Mouse (Mus musculus) limb, embryonic 11.5 days (tissue): ENCODE results near the gene Eaf2. TPM values are rescaled to one million over a fixed set of nuclear protein-coding genes. Genes with fewer than 3 reads are reported as not detected.

Source experiments
- ATAC-seq: fragments of 200-750 bp; cut with Nextera tagmentation; 2 replicates; pipeline ENCODE4 v1.8.0; 2017; ENCODE audit warnings: low read depth; ENCODE audit not compliant: insufficient number of reproducible peaks, low FRiP score, low TSS enrichment
- DNase-seq: peaks from one replicate; pipeline ENCODE4 v3.0.0-alpha.2; 2015; ENCODE audit warnings: low spot score
- H3K27ac ChIP-seq: fragments of 300-500 bp; sonication (generic); replicated peaks from 2 replicates; pipeline ENCODE4 v1.5.1; 2014; ENCODE audit warnings: low read depth, mild to moderate bottlenecking, low read length
- H3K27me3 ChIP-seq: fragments of 300-500 bp; sonication (generic); 2 replicates; pipeline ENCODE4 v1.6.1; 2014; ENCODE audit warnings: mild to moderate bottlenecking, low read length, mixed read lengths; ENCODE audit not compliant: control insufficient read depth, insufficient read depth
- H3K36me3 ChIP-seq: fragments of 300-500 bp; sonication (generic); 2 replicates; pipeline ENCODE4 v1.6.1; 2014; ENCODE audit warnings: mild to moderate bottlenecking, low read length, moderate library complexity, mixed read lengths; ENCODE audit not compliant: control insufficient read depth, insufficient read depth
- H3K4me1 ChIP-seq: fragments of 300-500 bp; sonication (generic); 2 replicates; pipeline ENCODE4 v1.6.1; 2014; ENCODE audit warnings: low read length, mixed read lengths; ENCODE audit not compliant: control insufficient read depth, insufficient read depth
- H3K4me2 ChIP-seq: fragments of 300-500 bp; sonication (generic); 2 replicates; pipeline ENCODE4 v1.6.1; 2014; ENCODE audit warnings: low read depth, mild to moderate bottlenecking, moderate library complexity; ENCODE audit not compliant: severe bottlenecking
- H3K4me3 ChIP-seq: fragments of 300-500 bp; sonication (generic); 2 replicates; pipeline ENCODE4 v1.5.1; 2014; ENCODE audit warnings: low read depth, low read length
- H3K9ac ChIP-seq: fragments of 300-500 bp; sonication (generic); 2 replicates; pipeline ENCODE4 v1.6.1; 2014; ENCODE audit warnings: mild to moderate bottlenecking, low read length
- H3K9me3 ChIP-seq: fragments of 300-500 bp; sonication (generic); 2 replicates; pipeline ENCODE4 v1.6.1; 2016; ENCODE audit warnings: low read length; ENCODE audit not compliant: control insufficient read depth
- WGBS: fragments of 180-500 bp; shearing (Covaris S2); extraction: QIAGEN DNeasy Blood & Tissue Kit; methylation state at CpG from one replicate; pipeline ENCODE4 v1.1.7; 2014; 5-methylcytosine and 5-hydroxymethylcytosine counted together
- polyA plus RNA-seq: library from polyadenylated mRNA; unstranded; fragments of >200 nt; fragmentation: Nextera tagmentation; extraction: Ambion mirVana; gene quantifications from 2 replicates; pipeline ENCODE4 v1.2.1, GENCODE M21; 2014

The Eaf2 gene
- polyA plus RNA-seq, 1 experiment from 2014 or later, result 2.4 TPM

GRCm38 (mm10) chr16:36828054-36828786, 46.6 kb downstream of the Eaf2 start, which contains the start of gene Iqcb1:
Iqcb1 (plus strand) TSS chr16:36828385.
- H3K9ac ChIP-seq, result peak within 1 kb of the TSS; percentile 88
- no peaks in the 10 kb centered on the region for H3K36me3 ChIP-seq
- H3K27me3 ChIP-seq, result no peaks in the 10 kb centered on the region
- peak within 1 kb of the TSS; percentile 89 for H3K4me3 ChIP-seq
- peak within 1 kb of the TSS; percentile 47 for H3K4me2 ChIP-seq
- H3K27ac ChIP-seq, result peak within 1 kb of the TSS; percentile 76; the same call in 1 of the 2 replicates
- H3K4me1 ChIP-seq, result no peaks in the 10 kb centered on the region
- H3K9me3 ChIP-seq, result no peaks in the 10 kb centered on the region
- ATAC-seq (peak; percentile 98), DNase-seq (peak; percentile 91)
- under 1% methylated on average over 61 of the region's 64 CpGs for WGBS

- ATAC-seq (peak; percentile 22; the same call in 1 of the 2 replicates), DNase-seq (no peak)
- no peak overlapping the region for H3K27ac ChIP-seq
- H3K4me2 ChIP-seq, result peak overlapping the region; percentile 47
- peak overlapping the region; percentile 89 for H3K4me3 ChIP-seq
- no peaks in the 10 kb centered on the region for H3K9me3 ChIP-seq
- H3K9ac ChIP-seq, result peak overlapping the region; percentile 5; the same call in 1 of the 2 replicates
- H3K4me1 ChIP-seq, result no peaks in the 10 kb centered on the region
- no peaks in the 10 kb centered on the region for H3K27me3 ChIP-seq
- 5% methylated on average over 11 of the region's 11 CpGs for WGBS
- no peaks in the 10 kb centered on the region for H3K36me3 ChIP-seq
Observed at GRCm38 (mm10) chr16:36827611-36828053, 47.2 kb downstream of the Eaf2 start.

GRCm38 (mm10) chr16:36821474-36821873, 53.3 kb downstream of the Eaf2 start:
- WGBS, result 3% methylated on average over 3 of the region's 3 CpGs
- no peaks in the 10 kb centered on the region for H3K4me1 ChIP-seq
- H3K27me3 ChIP-seq, result no peaks in the 10 kb centered on the region
- no peak overlapping the region for H3K9ac ChIP-seq
- no peak overlapping the region for H3K4me3 ChIP-seq
- H3K36me3 ChIP-seq, result no peaks in the 10 kb centered on the region
- no peaks in the 10 kb centered on the region for H3K9me3 ChIP-seq
- H3K27ac ChIP-seq, result no peak overlapping the region
- ATAC-seq, result 0 out of 2 replicates have a peak, but pooled peaks have one; percentile 60
- H3K4me2 ChIP-seq, result no peak overlapping the region
- peak; percentile 27 for DNase-seq

- DNase-seq (no peak), ATAC-seq (no peak)
- Histone ChIP-seq H3K27me3 (no peaks in the 10 kb centered on the region), H3K9me3 (no peaks in the 10 kb centered on the region), H3K27ac (no peak overlapping the region), H3K4me2 (no peak overlapping the region), H3K9ac (no peak overlapping the region), H3K4me3 (no peak overlapping the region), H3K4me1 (no peaks in the 10 kb centered on the region), H3K36me3 (no peaks in the 10 kb centered on the region)
- WGBS, result 76% methylated on average over 3 of the region's 3 CpGs
Observed at GRCm38 (mm10) chr16:36820747-36821146, 54.1 kb downstream of the Eaf2 start.

- no peaks in the 10 kb centered on the region for H3K27me3 ChIP-seq
- ATAC-seq, result no peak
- no peaks in the 10 kb centered on the region for H3K9me3 ChIP-seq
- H3K4me1 ChIP-seq, result no peaks in the 10 kb centered on the region
- H3K36me3 ChIP-seq, result no peaks in the 10 kb centered on the region
- 89% methylated on average over 6 of the region's 6 CpGs for WGBS
- H3K4me2 ChIP-seq, result no peak overlapping the region
- H3K9ac ChIP-seq, result no peak overlapping the region
- DNase-seq, result no peak
- no peak overlapping the region for H3K27ac ChIP-seq
- H3K4me3 ChIP-seq, result no peak overlapping the region
Observed at GRCm38 (mm10) chr16:36820016-36820415, 54.8 kb downstream of the Eaf2 start.

- Histone ChIP-seq H3K27me3 (no peaks in the 10 kb centered on the region), H3K4me3 (no peak overlapping the region), H3K9ac (no peak overlapping the region), H3K27ac (no peak overlapping the region), H3K36me3 (no peaks in the 10 kb centered on the region), H3K4me1 (no peaks in the 10 kb centered on the region), H3K4me2 (no peak overlapping the region), H3K9me3 (no peaks in the 10 kb centered on the region)
- ATAC-seq (peak; percentile 77; the same call in 1 of the 2 replicates), DNase-seq (peak; percentile 70)
- 20% methylated on average over 7 of the region's 7 CpGs for WGBS
Observed at GRCm38 (mm10) chr16:36817321-36817926, 57.4 kb downstream of the Eaf2 start.

- no peaks in the 10 kb centered on the region for H3K9me3 ChIP-seq
- H3K27me3 ChIP-seq, result no peaks in the 10 kb centered on the region
- no peak overlapping the region for H3K4me2 ChIP-seq
- no peak overlapping the region for H3K27ac ChIP-seq
- DNase-seq (no peak), ATAC-seq (peak; percentile 9; the same call in 1 of the 2 replicates)
- no peaks in the 10 kb centered on the region for H3K4me1 ChIP-seq
- no peak overlapping the region for H3K9ac ChIP-seq
- H3K36me3 ChIP-seq, result no peaks in the 10 kb centered on the region
- no peak overlapping the region for H3K4me3 ChIP-seq
Observed at GRCm38 (mm10) chr16:36816916-36817315, 57.9 kb downstream of the Eaf2 start.

GRCm38 (mm10) chr16:36813680-36814079, 61.1 kb downstream of the Eaf2 start:
- 63% methylated on average over 3 of the region's 3 CpGs for WGBS
- no peaks in the 10 kb centered on the region for H3K27me3 ChIP-seq
- no peak overlapping the region for H3K4me2 ChIP-seq
- no peak overlapping the region for H3K9ac ChIP-seq
- no peak overlapping the region for H3K4me3 ChIP-seq
- no peak for ATAC-seq
- DNase-seq, result no peak
- H3K4me1 ChIP-seq, result no peaks in the 10 kb centered on the region
- H3K9me3 ChIP-seq, result no peaks in the 10 kb centered on the region
- H3K27ac ChIP-seq, result no peak overlapping the region
- H3K36me3 ChIP-seq, result no peaks in the 10 kb centered on the region
